Mouse (Mus musculus): ENCODE results near the gene Mob3c. TPM values are rescaled to one million over a fixed set of nuclear protein-coding genes. Genes with fewer than 3 reads are reported as not detected.

Mob3c gene
- polyA plus RNA-seq, 1 experiment, result 17.8 TPM

DNA sequence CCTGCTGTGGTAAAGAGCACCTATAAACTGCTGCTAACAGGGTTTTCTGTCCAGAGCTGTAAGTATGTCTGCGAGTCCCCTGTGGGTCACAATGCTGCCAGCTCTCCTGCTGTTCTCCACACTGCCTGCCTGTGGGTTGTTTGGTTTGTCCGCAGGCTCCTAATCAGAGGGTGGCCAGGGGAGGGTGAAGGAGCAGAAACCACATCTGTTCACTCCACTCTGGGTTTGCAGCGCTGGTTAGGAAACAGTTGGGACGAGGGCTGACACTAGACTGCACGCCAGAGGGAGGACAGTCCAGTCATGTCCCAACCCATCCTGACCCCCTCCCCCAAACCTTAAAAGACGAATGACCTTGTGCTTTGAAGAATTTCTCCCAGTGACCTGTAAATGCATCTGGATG is 27.2 kb downstream of the Mob3c start:
- WGBS, result 74% methylated on average over 6 of the region's 6 CpGs
- H3K4me1 ChIP-seq (ENCODE audit: control insufficient read depth, insufficient read depth, low read length), result no peaks in the 10 kb centered on the region
- no peak overlapping the region for H3K4me3 ChIP-seq (ENCODE audit: insufficient read depth, low read depth, low read length)
- H3K27ac ChIP-seq (ENCODE audit: insufficient read depth, low read depth, low read length), result no peak overlapping the region
- H3K27me3 ChIP-seq (replicated peaks; ENCODE audit: control insufficient read depth, insufficient read depth, low read length), result no peaks in the 10 kb centered on the region
- DNase-seq, result no peak
- peaks cover 1% of the 10 kb centered on the region for H3K36me3 ChIP-seq (ENCODE audit: control insufficient read depth, insufficient read depth, low read length)
- TF ChIP-seq POLR2A (IDR thresholded peaks at IDR 0.05; ENCODE audit: low read depth, low read length), result no peak
- TF ChIP-seq CTCF (conservative IDR thresholded peaks at IDR 0.05; ENCODE audit: insufficient read depth, insufficient read length, low read depth, low read length), result no peak

- no peak overlapping the region for H3K4me3 ChIP-seq (ENCODE audit: insufficient read depth, low read depth, low read length)
- DNase-seq, result no peak
- WGBS, result 71% methylated on average over 4 of the region's 4 CpGs
Observed at GRCm38 (mm10) chr4:115855609-115856008, 27.7 kb downstream of the Mob3c start.

DNA sequence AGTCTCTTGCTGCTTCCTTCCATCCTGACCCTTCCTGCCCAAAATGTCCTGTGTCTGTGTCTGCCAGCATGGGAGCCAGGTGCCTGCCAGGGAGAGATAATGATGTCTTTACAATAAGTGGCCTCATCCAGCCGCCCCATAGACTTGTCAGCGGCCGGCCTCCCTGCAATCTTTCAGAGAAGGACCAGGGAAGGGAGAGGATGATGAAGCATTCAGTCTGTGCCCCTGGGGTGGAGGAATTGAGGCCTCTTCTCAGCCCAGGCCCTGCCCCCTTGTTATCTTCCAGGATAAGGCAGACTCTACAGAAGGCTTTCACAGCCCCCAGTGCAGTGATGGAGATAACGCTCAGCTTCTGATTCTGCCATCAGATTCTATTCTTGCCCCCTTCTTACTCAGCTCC is 28.4 kb downstream of the Mob3c start:
- no peak for DNase-seq
- Histone ChIP-seq H3K4me3 (ENCODE audit: insufficient read depth, low read depth, low read length) (no peak overlapping the region), H3K27me3 (replicated peaks; ENCODE audit: control insufficient read depth, insufficient read depth, low read length) (no peaks in the 10 kb centered on the region), H3K4me1 (ENCODE audit: control insufficient read depth, insufficient read depth, low read length) (no peaks in the 10 kb centered on the region), H3K27ac (ENCODE audit: insufficient read depth, low read depth, low read length) (no peak overlapping the region), H3K36me3 (ENCODE audit: control insufficient read depth, insufficient read depth, low read length) (peaks cover 1% of the 10 kb centered on the region)
- 94% methylated on average over 4 of the region's 4 CpGs for WGBS
- TF ChIP-seq CTCF (conservative IDR thresholded peaks at IDR 0.05; ENCODE audit: insufficient read depth, insufficient read length, low read depth, low read length), result no peak
- no peak for TF ChIP-seq POLR2A (IDR thresholded peaks at IDR 0.05; ENCODE audit: low read depth, low read length)

More at GRCm38 (mm10) chr4:115855609-115856008, 27.7 kb downstream of the Mob3c start:
- Histone ChIP-seq H3K36me3 (ENCODE audit: control insufficient read depth, insufficient read depth, low read length) (peaks cover 1% of the 10 kb centered on the region), H3K4me1 (ENCODE audit: control insufficient read depth, insufficient read depth, low read length) (no peaks in the 10 kb centered on the region), H3K27ac (ENCODE audit: insufficient read depth, low read depth, low read length) (no peak overlapping the region), H3K27me3 (replicated peaks; ENCODE audit: control insufficient read depth, insufficient read depth, low read length) (no peaks in the 10 kb centered on the region)
- TF ChIP-seq CTCF (conservative IDR thresholded peaks at IDR 0.05; ENCODE audit: insufficient read depth, insufficient read length, low read depth, low read length), result no peak
- no peak for TF ChIP-seq POLR2A (IDR thresholded peaks at IDR 0.05; ENCODE audit: low read depth, low read length)

- 88% methylated on average over 9 of the region's 9 CpGs for WGBS
- no peak for DNase-seq
- Histone ChIP-seq H3K36me3 (ENCODE audit: control insufficient read depth, insufficient read depth, low read length) (peaks cover 1% of the 10 kb centered on the region), H3K27me3 (replicated peaks; ENCODE audit: control insufficient read depth, insufficient read depth, low read length) (no peaks in the 10 kb centered on the region), H3K4me3 (ENCODE audit: insufficient read depth, low read depth, low read length) (no peak overlapping the region), H3K27ac (ENCODE audit: insufficient read depth, low read depth, low read length) (no peak overlapping the region), H3K4me1 (ENCODE audit: control insufficient read depth, insufficient read depth, low read length) (no peaks in the 10 kb centered on the region)
- TF ChIP-seq POLR2A (IDR thresholded peaks at IDR 0.05; ENCODE audit: low read depth, low read length), result no peak
- no peak for TF ChIP-seq CTCF (conservative IDR thresholded peaks at IDR 0.05; ENCODE audit: insufficient read depth, insufficient read length, low read depth, low read length)
Observed at GRCm38 (mm10) chr4:115857293-115857883, 29.5 kb downstream of the Mob3c start.

GRCm38 (mm10) chr4:115863352-115863751 is 35.5 kb downstream of the Mob3c start:
- H3K36me3 ChIP-seq (ENCODE audit: control insufficient read depth, insufficient read depth, low read length), result peaks cover 1% of the 10 kb centered on the region

GRCm38 (mm10) chr4:115863880-115864279 is 36.0 kb downstream of the Mob3c start:
- WGBS, result 57% methylated on average over 10 of the region's 10 CpGs
- Histone ChIP-seq H3K27me3 (replicated peaks; ENCODE audit: control insufficient read depth, insufficient read depth, low read length) (no peaks in the 10 kb centered on the region), H3K36me3 (ENCODE audit: control insufficient read depth, insufficient read depth, low read length) (peaks cover 1% of the 10 kb centered on the region), H3K4me1 (ENCODE audit: control insufficient read depth, insufficient read depth, low read length) (no peaks in the 10 kb centered on the region), H3K27ac (ENCODE audit: insufficient read depth, low read depth, low read length) (no peak overlapping the region), H3K4me3 (ENCODE audit: insufficient read depth, low read depth, low read length) (no peak overlapping the region)
- no peak for DNase-seq
- TF ChIP-seq CTCF (conservative IDR thresholded peaks at IDR 0.05; ENCODE audit: insufficient read depth, insufficient read length, low read depth, low read length) (no peak), POLR2A (IDR thresholded peaks at IDR 0.05; ENCODE audit: low read depth, low read length) (no peak)

More at GRCm38 (mm10) chr4:115863352-115863751, 35.5 kb downstream of the Mob3c start:
- TF ChIP-seq POLR2A (IDR thresholded peaks at IDR 0.05; ENCODE audit: low read depth, low read length) (no peak), CTCF (conservative IDR thresholded peaks at IDR 0.05; ENCODE audit: insufficient read depth, insufficient read length, low read depth, low read length) (no peak)
- 75% methylated on average over 7 of the region's 7 CpGs for WGBS
- H3K27ac ChIP-seq (ENCODE audit: insufficient read depth, low read depth, low read length), result no peak overlapping the region
- no peak overlapping the region for H3K4me3 ChIP-seq (ENCODE audit: insufficient read depth, low read depth, low read length)
- no peaks in the 10 kb centered on the region for H3K27me3 ChIP-seq (replicated peaks; ENCODE audit: control insufficient read depth, insufficient read depth, low read length)
- H3K4me1 ChIP-seq (ENCODE audit: control insufficient read depth, insufficient read depth, low read length), result no peaks in the 10 kb centered on the region
- no peak for DNase-seq

GRCm38 (mm10) chr4:115869512-115870210 is 41.8 kb downstream of the Mob3c start:
- H3K4me3 ChIP-seq (ENCODE audit: insufficient read depth, low read depth, low read length), result no peak overlapping the region
- no peak for DNase-seq
- 64% methylated on average over 16 of the region's 16 CpGs for WGBS
- no peak for TF ChIP-seq POLR2A (IDR thresholded peaks at IDR 0.05; ENCODE audit: low read depth, low read length)
- TF ChIP-seq CTCF (conservative IDR thresholded peaks at IDR 0.05; ENCODE audit: insufficient read depth, insufficient read length, low read depth, low read length), result no peak
- H3K36me3 ChIP-seq (ENCODE audit: control insufficient read depth, insufficient read depth, low read length), result peaks cover 3% of the 10 kb centered on the region; the same call in 1 of the 2 replicates
- H3K27ac ChIP-seq (ENCODE audit: insufficient read depth, low read depth, low read length), result no peak overlapping the region
- no peaks in the 10 kb centered on the region for H3K4me1 ChIP-seq (ENCODE audit: control insufficient read depth, insufficient read depth, low read length)
- H3K27me3 ChIP-seq (replicated peaks; ENCODE audit: control insufficient read depth, insufficient read depth, low read length), result no peaks in the 10 kb centered on the region
